Mouse (Mus musculus) ovary, postnatal 10 days (tissue): ENCODE measurements around the gene Timm29.
A peak's percentile ranks its signal among the peaks of the same experiment; 100 is the strongest.

Experiments used
- DNase-seq: peaks from one replicate; pipeline ENCODE4 v3.0.0; 2022; ENCODE audit warnings: low spot score

Timm29 gene

GRCm38 (mm10) chr9:21616232-21616781 is 23.8 kb downstream of the Timm29 start:
- peak; percentile 87 for DNase-seq

DNA sequence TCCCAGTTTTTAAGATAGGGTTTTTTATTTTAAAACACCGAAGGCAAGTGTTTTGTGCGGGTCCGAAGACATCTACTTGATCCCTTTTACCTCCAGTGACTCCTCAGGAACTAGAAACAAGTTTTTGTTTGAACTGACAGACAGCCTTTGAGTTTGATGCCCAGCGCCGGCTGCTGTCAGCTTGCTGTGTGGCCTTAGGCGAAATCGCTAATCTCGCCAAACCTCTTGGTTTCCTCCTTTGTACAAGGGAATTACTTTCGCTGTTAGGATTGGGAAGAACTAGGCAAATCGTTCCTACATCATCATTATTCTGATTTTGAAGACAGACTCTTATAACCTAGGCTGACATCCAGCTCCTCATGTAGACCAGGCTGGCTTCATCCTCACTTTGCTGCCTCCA is 24.5 kb downstream of the Timm29 start:
- DNase-seq: no peak

DNA sequence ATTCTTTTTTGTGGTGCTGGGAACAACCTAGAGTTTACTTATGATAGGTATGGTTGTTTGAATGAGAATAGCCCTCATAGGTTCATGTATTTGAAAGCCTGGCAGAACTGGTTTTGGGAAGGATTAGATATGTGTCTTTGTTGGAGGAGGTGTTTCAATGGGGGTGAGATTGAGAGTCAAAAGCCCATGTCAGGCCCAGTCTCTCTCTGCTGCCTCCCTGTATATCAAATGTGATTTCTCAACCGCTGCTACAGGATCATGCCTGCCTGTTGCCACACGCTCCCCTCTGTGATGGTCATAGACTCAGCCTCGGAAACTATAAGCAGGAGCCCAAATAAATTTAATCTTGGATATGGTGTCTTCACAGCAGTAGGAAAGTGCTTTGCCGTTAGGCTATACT is 27.7 kb downstream of the Timm29 start:
- no peak for DNase-seq

DNA sequence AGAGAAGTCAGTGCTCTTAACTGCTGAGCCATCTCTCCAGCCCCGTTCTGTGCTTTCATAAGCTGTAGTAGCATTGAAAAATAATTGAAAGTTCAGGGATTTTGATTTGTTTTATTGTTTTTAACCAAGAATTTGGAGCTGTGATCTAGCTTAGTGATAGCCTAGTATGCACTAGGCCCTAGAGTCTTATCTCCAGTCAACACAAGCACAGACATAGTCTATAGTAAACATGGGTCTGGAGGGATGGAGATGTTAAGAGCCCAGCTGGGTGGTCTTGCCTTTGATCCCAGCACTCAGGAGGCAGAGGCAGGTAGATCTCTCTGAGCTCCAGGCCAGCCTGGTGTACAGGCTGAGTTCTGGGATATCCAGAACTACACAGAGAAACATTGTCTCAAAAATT is 30.2 kb downstream of the Timm29 start:
- no peak for DNase-seq

GRCm38 (mm10) chr9:21625342-21626339 is 33.1 kb downstream of the Timm29 start:
- no peak for DNase-seq

GRCm38 (mm10) chr9:21626571-21626970 is 34.0 kb downstream of the Timm29 start:
- DNase-seq: no peak

- no peak for DNase-seq
Measured at GRCm38 (mm10) chr9:21627145-21627795, 34.7 kb downstream of the Timm29 start.

DNA sequence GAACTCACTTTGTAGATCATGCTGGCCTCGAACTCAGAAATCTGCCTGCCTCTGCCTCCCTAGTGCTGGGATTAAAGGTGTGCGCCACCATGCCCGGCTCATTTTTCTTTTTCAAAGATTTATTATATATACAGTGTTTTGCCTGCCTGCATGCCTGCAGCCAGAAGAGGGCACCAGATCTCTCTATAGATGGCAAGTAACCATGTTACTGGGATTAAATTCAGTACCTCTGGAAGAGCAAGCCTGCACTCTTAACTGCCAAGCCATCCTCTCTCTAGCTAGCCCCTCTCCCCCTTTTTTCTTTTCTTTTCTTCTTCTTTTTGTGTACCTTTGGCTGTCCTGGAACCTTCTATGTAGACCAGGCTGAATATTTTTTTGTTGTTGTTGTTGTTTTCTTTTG is 38.2 kb downstream of the Timm29 start:
- no peak for DNase-seq

DNA sequence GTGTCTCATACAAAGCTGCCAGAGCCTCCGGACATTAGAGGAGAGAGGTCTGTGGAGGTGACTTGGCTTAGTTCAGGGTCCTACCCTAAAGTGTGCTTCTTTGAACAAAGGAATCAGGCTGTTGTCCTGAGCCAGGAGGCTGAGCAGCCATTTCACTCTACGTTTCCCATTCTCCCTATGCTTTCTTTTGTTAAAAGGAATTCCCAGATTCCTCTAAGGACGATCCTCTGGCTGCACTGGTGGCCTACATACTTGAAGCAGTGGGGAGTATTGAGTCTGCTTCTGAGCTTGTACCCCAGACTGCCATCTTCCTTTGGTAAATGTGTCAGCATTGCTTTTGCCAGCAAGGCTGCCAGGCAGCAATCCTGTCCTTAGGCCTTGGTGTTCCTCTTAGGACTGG is 40.6 kb downstream of the Timm29 start:
- no peak for DNase-seq

DNA sequence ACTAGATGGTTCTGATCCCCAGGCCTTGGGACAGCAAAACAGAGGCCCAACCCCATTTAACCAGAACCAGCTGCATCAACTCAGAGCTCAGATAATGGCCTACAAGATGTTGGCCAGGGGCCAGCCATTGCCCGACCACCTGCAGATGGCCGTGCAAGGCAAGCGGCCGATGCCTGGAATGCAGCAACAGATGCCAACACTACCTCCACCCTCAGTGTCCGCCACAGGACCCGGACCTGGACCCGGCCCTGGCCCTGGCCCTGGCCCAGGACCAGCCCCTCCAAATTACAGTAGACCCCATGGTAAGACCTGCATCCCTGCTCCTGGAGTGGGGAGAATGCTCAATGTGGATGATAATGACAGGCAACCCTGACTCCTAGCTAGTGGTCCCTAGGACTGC is 43.1 kb downstream of the Timm29 start:
- DNase-seq: no peak

DNA sequence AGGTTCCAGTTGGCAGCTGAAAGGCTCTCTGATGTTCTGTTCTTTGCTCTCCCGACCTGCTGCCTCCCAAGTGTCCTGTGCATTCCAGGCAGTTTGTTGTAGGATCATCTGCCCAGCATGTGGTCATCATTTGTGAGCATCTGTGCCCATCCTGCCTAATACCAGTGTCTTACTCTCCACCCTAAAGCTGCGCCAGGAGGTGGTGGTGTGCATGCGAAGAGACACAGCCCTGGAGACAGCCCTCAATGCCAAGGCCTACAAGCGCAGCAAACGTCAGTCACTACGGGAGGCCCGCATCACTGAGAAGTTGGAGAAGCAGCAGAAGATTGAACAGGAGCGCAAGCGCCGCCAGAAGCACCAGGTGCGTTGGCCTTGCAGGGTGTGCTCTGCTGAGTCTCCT is 46.5 kb downstream of the Timm29 start:
- DNase-seq: no peak
